Mouse (Mus musculus) kidney, embryonic 14.5 days (tissue): Measurements from ENCODE around the gene Zranb3. TPM values are rescaled to one million over a fixed set of nuclear protein-coding genes. Genes with fewer than 3 reads are reported as not detected.
"Not testable (repeated sequence)": the region's sequence is repeated elsewhere in the genome, so short reads cannot be mapped to it uniquely, and the experiment has no call there.

Experiments
- ATAC-seq: fragments of 200-750 bp; cut with Nextera tagmentation; 2 replicates; pipeline ENCODE4 v1.8.0; 2017; ENCODE audit warnings: moderate number of reproducible peaks, mild to moderate bottlenecking, moderate TSS enrichment, moderate library complexity; ENCODE audit not compliant: low FRiP score, low TSS enrichment
- H3K27ac ChIP-seq: fragments of 300-500 bp; sonication (generic); 2 replicates; pipeline ENCODE4 v1.5.1; 2014; ENCODE audit warnings: low read depth, mild to moderate bottlenecking, low read length, moderate library complexity, mixed read lengths
- H3K27me3 ChIP-seq: fragments of 300-500 bp; sonication (generic); 2 replicates; pipeline ENCODE4 v1.6.1; 2014; ENCODE audit warnings: mild to moderate bottlenecking, low read length; ENCODE audit not compliant: control insufficient read depth, insufficient read depth
- H3K36me3 ChIP-seq: fragments of 300-500 bp; sonication (generic); 2 replicates; pipeline ENCODE4 v1.6.1; 2014; ENCODE audit warnings: low read length, mixed read lengths; ENCODE audit not compliant: control insufficient read depth, insufficient read depth
- H3K4me1 ChIP-seq: fragments of 300-500 bp; sonication (generic); 2 replicates; pipeline ENCODE4 v1.6.1; 2014; ENCODE audit warnings: low read length, mixed read lengths; ENCODE audit not compliant: control insufficient read depth, insufficient read depth
- H3K4me2 ChIP-seq: fragments of 300-500 bp; sonication (generic); replicated peaks from 2 replicates; pipeline ENCODE4 v1.6.1; 2014; ENCODE audit warnings: low read depth, mild to moderate bottlenecking, low read length
- H3K4me3 ChIP-seq: fragments of 300-500 bp; sonication (generic); 2 replicates; pipeline ENCODE4 v1.5.1; 2014; ENCODE audit warnings: mild to moderate bottlenecking, low read length
- H3K9ac ChIP-seq: fragments of 300-500 bp; sonication (generic); 2 replicates; pipeline ENCODE4 v1.6.1; 2014; ENCODE audit warnings: low read depth, mild to moderate bottlenecking, low read length, moderate library complexity
- H3K9me3 ChIP-seq: fragments of 300-500 bp; sonication (generic); 2 replicates; pipeline ENCODE4 v1.6.1; 2016; ENCODE audit warnings: low read length; ENCODE audit not compliant: control insufficient read depth
- WGBS: fragments of 180-500 bp; shearing (Covaris S2); extraction: QIAGEN DNeasy Blood & Tissue Kit; methylation state at CpG from one replicate; pipeline ENCODE4 v1.1.7; 2014; 5-methylcytosine and 5-hydroxymethylcytosine counted together
- polyA plus RNA-seq: library from polyadenylated mRNA; unstranded; fragments of >200 nt; fragmentation: Nextera tagmentation; extraction: Ambion mirVana; gene quantifications from 2 replicates; pipeline ENCODE4 v1.2.1, GENCODE M21; 2014

The Zranb3 gene
- polyA plus RNA-seq, 1 experiment from 2014 or later: 14.4 TPM

DNA sequence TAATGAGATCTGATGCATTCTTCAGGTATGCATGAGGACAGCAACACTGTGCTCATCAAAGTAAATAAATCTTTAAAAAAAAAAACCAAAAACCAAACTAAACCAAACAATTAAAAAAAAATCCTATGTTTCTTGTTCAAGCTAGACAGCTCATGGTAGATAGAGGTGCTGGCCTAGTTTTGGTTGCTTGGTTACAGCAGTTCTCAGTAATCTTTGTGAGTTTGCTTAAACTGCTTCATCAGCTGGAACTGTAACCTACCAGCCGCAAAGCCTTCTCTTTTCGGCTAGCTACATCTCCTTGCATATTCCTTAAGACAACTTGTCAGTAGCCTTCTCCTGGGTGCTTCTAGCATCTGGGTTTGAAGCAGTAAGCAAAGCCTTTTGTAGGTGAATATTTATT lies 93.1 kb downstream of the Zranb3 start:
- WGBS: 98% methylated on average over 2 of the region's 2 CpGs
- no peak for ATAC-seq
- H3K27me3 ChIP-seq: no peaks in the 10 kb centered on the region
- no peak overlapping the region for H3K27ac ChIP-seq
- H3K4me3 ChIP-seq: no peak overlapping the region
- H3K36me3 ChIP-seq: no peaks in the 10 kb centered on the region
- no peak overlapping the region for H3K9ac ChIP-seq
- H3K4me1 ChIP-seq: no peaks in the 10 kb centered on the region
- no peak overlapping the region for H3K4me2 ChIP-seq
- H3K9me3 ChIP-seq: no peaks in the 10 kb centered on the region

DNA sequence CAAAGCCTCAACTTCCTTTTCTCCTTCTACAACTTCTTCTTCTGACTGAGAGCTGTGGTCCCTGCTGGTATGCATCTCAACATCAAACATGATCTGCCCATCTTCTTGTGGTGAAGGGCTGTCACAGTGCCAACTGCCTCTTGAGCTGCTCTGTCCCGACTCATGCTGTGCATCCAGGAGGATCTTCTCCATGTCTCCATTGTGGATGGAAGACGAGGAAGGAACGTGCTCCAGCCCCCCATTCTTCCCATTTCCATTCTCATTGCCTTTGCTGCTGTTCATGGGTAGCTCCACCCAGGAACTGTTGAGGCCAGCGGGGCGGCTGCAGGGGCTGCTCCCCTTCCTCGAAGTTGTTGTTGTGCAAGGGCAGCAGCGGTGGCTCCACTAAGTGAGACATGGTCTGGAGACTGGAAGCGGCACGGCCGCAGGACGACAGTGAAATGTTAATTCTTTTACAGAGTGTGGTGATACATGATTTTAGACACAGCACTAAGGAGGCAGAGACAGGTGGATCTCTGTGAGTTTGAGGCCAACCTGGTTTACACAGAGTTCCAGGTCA lies 96.7 kb downstream of the Zranb3 start:
- 92% methylated on average over 11 of the region's 11 CpGs for WGBS
- ATAC-seq: not testable (repeated sequence)

DNA sequence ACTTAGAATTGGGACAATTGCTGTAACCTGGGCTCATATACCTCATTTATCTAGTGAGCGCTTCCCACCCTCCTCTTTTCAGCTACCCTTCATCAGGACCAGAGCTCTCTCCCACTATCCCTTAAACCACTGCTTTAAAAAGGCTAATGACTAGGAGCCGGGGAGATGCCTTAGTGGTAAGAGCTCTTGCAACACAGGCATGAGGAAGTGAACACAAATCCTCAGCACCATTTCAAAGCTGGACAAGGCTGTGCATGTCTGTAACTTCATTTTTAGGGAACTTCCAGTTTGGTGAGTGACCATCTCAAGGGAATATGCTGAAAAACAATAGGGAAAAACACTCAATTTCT lies 98.5 kb downstream of the Zranb3 start:
- Histone ChIP-seq H3K27me3 (no peaks in the 10 kb centered on the region), H3K27ac (no peak overlapping the region), H3K4me1 (no peaks in the 10 kb centered on the region), H3K4me2 (no peak overlapping the region), H3K9me3 (no peaks in the 10 kb centered on the region), H3K9ac (no peak overlapping the region), H3K36me3 (no peaks in the 10 kb centered on the region), H3K4me3 (no peak overlapping the region)
- 88% methylated on average over 2 of the region's 2 CpGs for WGBS
- ATAC-seq: no peak

More for the DNA sequence above, 96.7 kb downstream of the Zranb3 start:
- H3K4me1 ChIP-seq, H3K9ac ChIP-seq, H3K4me3 ChIP-seq, H3K9me3 ChIP-seq, H3K36me3 ChIP-seq, H3K27me3 ChIP-seq, H3K4me2 ChIP-seq, H3K27ac ChIP-seq: not testable (repeated sequence)

DNA sequence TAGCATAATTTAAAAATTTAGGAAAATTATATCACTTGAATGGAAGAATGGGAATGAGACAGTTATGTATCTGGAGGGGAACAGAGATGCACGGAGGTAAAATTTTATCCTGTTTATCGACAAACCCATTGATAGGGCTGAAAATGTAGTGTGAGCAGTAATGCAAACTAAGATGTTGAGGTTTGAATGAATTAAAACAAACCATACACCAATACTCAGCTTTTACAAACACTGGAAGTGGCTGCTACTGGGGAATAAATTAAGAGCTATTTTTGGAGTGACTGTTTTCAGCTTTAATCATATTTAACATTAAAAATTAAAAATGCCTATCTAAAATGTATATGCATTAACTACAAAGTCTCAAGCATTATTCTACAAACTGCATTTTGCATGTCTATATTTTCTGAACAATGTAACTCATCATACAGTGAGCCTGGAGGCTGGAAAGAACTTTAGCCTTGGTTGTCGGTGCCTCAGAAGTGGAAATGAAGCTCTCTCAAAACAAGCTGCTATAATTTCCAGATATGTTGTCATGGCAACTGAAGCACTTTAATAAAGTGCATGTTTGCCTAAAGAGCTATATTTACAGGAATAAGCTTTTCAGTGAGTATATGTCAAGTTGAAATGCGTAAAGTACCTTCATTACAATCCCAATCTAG lies 99.0 kb downstream of the Zranb3 start:
- ATAC-seq: no peak
- Histone ChIP-seq H3K9ac (no peak overlapping the region), H3K27ac (no peak overlapping the region), H3K4me1 (no peaks in the 10 kb centered on the region), H3K27me3 (no peaks in the 10 kb centered on the region), H3K4me3 (no peak overlapping the region), H3K4me2 (no peak overlapping the region), H3K9me3 (no peaks in the 10 kb centered on the region), H3K36me3 (no peaks in the 10 kb centered on the region)
- WGBS: 91% methylated on average over 4 of the region's 4 CpGs

DNA sequence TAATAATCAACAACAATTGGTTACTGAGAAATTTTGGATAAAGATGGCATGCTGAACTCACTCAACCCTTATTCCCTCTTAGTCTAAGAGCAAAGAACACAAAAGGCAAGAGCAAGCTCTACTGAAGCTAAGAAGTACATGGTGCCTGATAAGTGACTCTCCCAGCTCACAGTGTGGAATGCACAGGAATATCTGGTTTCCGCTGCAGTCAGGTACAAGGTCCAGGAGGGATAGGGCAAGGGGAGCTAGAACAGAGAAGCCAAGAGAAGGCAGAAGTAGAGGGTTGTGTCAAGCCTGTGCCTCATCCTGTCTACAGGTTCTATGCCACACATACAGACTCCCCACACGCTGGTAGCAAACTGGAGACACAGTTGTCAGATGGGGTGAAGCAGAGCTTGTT lies 100.7 kb downstream of the Zranb3 start:
- H3K36me3 ChIP-seq: no peaks in the 10 kb centered on the region
- no peak overlapping the region for H3K4me3 ChIP-seq
- no peak overlapping the region for H3K27ac ChIP-seq
- H3K27me3 ChIP-seq: no peaks in the 10 kb centered on the region
- WGBS: 86% methylated on average over 2 of the region's 2 CpGs
- H3K4me1 ChIP-seq: no peaks in the 10 kb centered on the region
- H3K9me3 ChIP-seq: no peaks in the 10 kb centered on the region
- H3K4me2 ChIP-seq: no peak overlapping the region
- ATAC-seq: no peak
- no peak overlapping the region for H3K9ac ChIP-seq

DNA sequence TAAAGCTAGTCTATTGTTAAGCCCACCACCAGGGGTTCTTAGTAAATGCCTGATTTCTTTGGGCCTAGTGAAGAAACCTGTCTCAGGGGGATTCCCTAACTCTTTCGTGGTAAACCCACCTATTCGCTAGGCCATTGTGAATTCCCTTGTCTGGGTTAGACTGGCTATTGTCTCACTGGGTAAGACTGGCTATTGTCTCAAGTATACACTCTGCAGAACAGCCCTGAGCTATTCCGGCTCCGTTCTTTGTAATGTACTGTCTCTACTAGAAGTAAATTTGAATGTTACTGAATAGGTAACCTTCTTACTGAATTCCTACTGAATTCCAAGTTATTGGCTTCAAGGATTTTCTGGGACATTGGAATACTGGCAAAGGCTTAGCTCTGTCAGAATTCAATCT lies 101.9 kb downstream of the Zranb3 start:
- not testable (repeated sequence) for H3K9ac ChIP-seq, H3K4me2 ChIP-seq, H3K4me3 ChIP-seq, ATAC-seq, H3K4me1 ChIP-seq, H3K36me3 ChIP-seq, H3K9me3 ChIP-seq, H3K27ac ChIP-seq, H3K27me3 ChIP-seq
- WGBS: 94% methylated on average over 4 of the region's 4 CpGs

DNA sequence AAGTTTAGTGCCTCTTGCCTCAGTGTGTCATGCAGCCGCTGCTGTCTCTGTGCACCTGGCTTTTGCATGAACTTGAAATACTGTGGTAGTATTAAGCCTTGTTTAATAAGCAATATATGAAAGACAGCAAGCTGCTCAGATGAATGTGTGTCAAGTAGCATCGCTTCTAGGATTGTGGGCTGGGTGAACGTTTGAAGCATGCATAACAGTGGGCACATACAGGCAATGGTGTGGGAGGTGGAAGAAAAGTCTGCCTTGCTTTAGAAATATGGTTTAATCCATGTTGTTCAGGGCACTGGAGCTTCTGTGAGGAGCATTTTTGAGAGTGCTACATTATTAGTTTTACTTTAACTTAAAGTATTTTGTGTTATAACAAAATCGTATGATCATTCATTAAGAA lies 109.0 kb downstream of the Zranb3 start:
- no peaks in the 10 kb centered on the region for H3K27me3 ChIP-seq
- H3K27ac ChIP-seq: no peak overlapping the region
- H3K4me3 ChIP-seq: no peak overlapping the region
- H3K9me3 ChIP-seq: no peaks in the 10 kb centered on the region
- H3K36me3 ChIP-seq: no peaks in the 10 kb centered on the region; the same call in 1 of the 2 replicates
- WGBS: 94% methylated on average over 4 of the region's 4 CpGs
- no peak overlapping the region for H3K4me2 ChIP-seq
- no peak for ATAC-seq
- H3K9ac ChIP-seq: no peak overlapping the region
- H3K4me1 ChIP-seq: no peaks in the 10 kb centered on the region

DNA sequence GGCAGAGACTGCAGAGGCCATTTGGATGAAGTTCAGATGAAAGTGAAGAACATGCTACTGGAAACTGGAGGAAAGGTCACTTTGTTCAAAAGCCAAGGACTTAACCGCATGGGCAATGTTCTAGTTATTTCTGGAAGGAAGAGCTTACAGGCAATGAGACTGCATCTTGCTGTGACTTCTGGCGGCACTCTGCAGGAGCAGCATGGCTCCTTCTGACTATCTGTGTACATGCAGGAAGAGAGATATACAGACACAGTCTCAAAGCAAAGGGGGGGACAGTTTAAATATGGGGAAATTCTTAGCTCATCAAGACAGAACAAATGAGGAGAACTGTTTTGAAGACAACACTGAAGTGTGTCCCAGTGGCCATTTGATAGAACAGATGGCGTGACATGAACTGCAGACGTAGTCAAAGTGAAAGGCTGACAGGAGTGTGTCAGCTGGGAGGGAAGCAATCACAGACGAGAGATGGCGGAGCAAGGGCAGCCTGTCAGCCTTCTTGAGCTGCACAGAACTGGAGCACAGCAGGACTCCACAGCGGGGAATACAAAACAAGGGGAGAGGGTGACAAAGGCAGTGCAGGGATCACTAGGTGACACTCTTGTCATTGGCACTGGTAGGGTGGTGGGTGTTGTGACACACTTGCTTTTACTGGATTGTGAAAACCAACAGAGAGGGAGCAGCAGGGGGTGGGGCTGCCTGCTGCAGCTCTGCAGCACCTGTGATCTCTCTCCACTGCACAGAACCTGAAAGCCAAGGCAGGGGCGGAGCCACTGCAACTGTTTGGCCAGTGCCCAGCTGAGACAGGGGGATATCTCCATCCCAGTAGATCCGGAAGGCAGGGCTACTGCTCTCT lies 112.7 kb downstream of the Zranb3 start:
- ATAC-seq: no peak
- 66% methylated on average over 9 of the region's 9 CpGs for WGBS
- Histone ChIP-seq H3K27ac (no peak overlapping the region), H3K9ac (no peak overlapping the region), H3K27me3 (no peaks in the 10 kb centered on the region), H3K9me3 (no peaks in the 10 kb centered on the region), H3K4me2 (no peak overlapping the region), H3K4me1 (no peaks in the 10 kb centered on the region), H3K4me3 (no peak overlapping the region), H3K36me3 (no peaks in the 10 kb centered on the region; the same call in 1 of the 2 replicates)

DNA sequence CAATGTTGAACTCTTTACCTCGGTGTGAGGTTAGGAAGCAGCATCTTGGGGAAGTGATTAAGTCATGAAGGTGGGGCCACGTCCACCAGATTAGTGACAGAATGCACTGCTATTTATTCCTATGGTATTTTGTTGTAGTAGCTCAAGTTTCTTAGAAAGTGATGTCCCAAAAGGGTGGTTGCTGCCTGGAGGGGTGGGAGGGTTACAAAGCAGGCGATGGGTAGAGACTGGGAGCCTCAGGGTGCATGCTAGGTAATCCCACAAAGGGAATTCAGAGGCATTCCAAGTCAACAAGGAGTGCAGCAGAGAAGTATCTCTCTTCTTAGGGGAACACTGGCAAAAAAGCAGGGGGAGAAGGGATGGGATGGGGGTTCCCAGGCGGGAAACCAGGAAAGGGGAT lies 113.5 kb downstream of the Zranb3 start:
- ATAC-seq: no peak
- Histone ChIP-seq H3K9ac (no peak overlapping the region), H3K36me3 (no peaks in the 10 kb centered on the region; the same call in 1 of the 2 replicates), H3K27me3 (no peaks in the 10 kb centered on the region), H3K9me3 (no peaks in the 10 kb centered on the region), H3K27ac (no peak overlapping the region), H3K4me3 (no peak overlapping the region), H3K4me2 (no peak overlapping the region), H3K4me1 (0 out of 2 replicates have a peak, but pooled peaks cover 3% of the 10 kb centered on the region)
- 85% methylated on average over 4 of the region's 4 CpGs for WGBS
